Mouse (Mus musculus): Measurements from ENCODE around the gene Proser1.
A peak's percentile ranks its signal among the peaks of the same experiment; 100 is the strongest.

DNA sequence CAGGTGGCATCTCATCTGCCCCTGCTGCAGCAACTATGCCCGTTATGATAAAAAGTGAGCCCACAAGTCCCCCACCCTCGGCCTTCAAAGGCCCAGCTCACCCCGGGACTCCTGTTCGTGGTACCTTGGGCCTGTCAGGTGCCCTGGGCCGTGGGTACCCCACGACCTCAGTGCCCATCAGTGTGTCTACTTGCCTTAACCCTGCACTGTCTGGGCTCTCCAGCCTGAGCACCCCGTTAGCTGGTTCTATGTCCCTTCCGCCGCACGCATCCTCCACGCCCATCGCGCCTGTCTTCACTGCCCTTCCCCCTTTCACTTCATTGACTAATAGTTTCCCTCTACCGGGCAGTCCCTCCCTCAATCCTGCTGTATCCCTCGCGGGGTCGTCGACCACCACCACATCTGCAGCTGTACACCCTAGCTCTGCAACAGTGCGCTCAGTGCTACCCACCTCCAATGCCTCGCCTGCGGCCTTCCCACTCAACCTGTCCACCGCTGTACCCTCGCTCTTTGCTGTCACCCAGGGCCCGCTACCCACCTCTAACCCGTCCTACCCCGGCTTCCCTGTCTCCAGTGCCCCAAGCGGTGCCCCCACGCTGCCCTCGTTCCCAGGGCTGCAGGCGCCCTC is 15.1 kb downstream of the Proser1 start:
- TF ChIP-seq CTCF (IDR thresholded peaks at IDR 0.05; ENCODE audit: low read depth, low read length) (peak; percentile 39), EP300 (IDR thresholded peaks at IDR 0.05; ENCODE audit: insufficient read depth, low read depth, low read length) (no peak)
